Mouse (Mus musculus): Measurements from ENCODE around the gene Ppard.

Ppard gene

GRCm38 (mm10) chr17:28345882-28346281 is 113.4 kb downstream of the Ppard start:
- DNase-seq, result no peak

DNA sequence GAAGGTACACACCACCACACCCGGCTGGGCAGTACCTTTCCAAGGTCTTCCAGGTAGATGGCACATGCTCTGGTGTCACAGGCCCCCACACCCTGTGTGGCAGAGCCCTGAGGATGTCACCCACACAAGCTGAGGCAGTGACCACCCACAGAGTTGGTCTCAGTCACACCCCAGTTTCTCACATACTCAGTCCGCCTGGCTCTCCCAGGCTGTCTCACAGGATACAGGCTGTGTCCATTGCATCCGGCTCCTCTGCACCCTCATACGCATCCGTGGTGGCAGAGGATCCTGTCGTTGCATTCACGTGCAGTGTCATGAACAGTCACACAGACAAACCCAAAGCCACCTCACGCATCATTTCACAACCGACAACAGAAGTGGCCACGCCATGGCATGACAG is 114.8 kb downstream of the Ppard start:
- DNase-seq, result no peak

GRCm38 (mm10) chr17:28348211-28348610 is 115.7 kb downstream of the Ppard start:
- no peak for DNase-seq

DNA sequence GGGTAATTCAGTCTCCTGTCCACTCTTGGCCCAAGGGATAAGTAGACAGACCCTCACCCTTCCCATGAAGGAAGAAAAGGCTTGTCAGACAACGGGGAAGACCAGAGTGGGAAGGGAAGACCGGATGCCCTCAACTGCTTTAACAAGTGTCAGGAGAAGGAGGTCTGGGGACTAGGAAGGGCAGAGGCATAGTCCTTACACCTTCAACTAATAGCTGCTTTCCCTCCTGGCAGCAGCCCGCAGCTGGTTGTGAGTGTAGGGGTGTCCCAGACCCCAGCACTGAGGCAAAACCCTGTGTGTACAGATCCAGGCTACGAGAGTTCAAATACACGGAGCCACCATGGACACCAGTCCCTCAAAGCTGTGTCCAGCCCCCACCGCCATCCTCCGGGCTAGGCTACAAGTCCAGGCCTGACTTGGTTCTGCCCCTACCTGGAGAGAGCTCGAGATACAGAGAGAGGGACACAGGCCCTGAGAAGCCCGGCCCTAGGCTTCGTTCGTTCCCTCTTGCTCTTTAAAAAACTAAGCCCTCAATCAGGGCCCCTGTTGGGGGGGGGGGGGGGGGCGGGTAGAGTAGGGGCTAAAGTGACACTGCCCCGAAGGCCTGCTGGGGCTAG is 116.9 kb downstream of the Ppard start:
- no peak for DNase-seq

GRCm38 (mm10) chr17:28349901-28350465 is 117.5 kb downstream of the Ppard start:
- DNase-seq, result peak in 1 of 2 experiments; percentile 27

- DNase-seq, result peak; percentile 66 to 72
Measured at GRCm38 (mm10) chr17:28350466-28351352, 118.2 kb downstream of the Ppard start, which contains the start of gene Tead3. Gene Tead3 (minus strand): TSS chr17:28350817.

Data from B cell, adult 2 months (primary cell).